Mouse (Mus musculus) stomach, postnatal 0 days (tissue): Measurements from ENCODE around the gene Rab1a.

Experiments used
- CTCF ChIP-seq: IDR thresholded peaks from 2 replicates; pipeline ENCODE4 v1.5.1; 2016; ENCODE audit warnings: antibody characterized with exemption, low read depth, mild to moderate bottlenecking, moderate library complexity
- EP300 ChIP-seq: optimal IDR thresholded peaks from 2 replicates; pipeline ENCODE3; 2016; ENCODE audit warnings: antibody characterized with exemption

- TF ChIP-seq CTCF = no peak
- TF ChIP-seq EP300 = no peak
Observed at GRCm38 (mm10) chr11:20254791-20255190, 53.6 kb downstream of the Rab1a start.
